Mouse (Mus musculus): ENCODE data around the gene Ddx3y. TPM values are rescaled to one million over a fixed set of nuclear protein-coding genes. Genes with fewer than 3 reads are reported as not detected.
A peak's percentile ranks its signal among the peaks of the same experiment; 100 is the strongest.

Gene Ddx3y
- polyA plus RNA-seq (2016; fragmentation: Nextera tagmentation; extraction: Ambion mirVana): 13.8 and 22.4 TPM in 2 replicates

GRCm38 (mm10) chrY:1286171-1286795, at the start of gene Ddx3y:
Gene Ddx3y, minus strand, starts transcription at chrY:1286629.
- Histone ChIP-seq H3K27me3 (no peaks in the 10 kb centered on the region), H3K9ac (replicated peaks) (peak within 1 kb of the TSS; percentile 31; the same call in 1 of the 2 replicates), H3K27ac (replicated peaks) (no peak within 1 kb of the TSS), H3K9me3 (no peaks in the 10 kb centered on the region), H3K4me1 (no peaks in the 10 kb centered on the region), H3K36me3 (no peaks in the 10 kb centered on the region), H3K4me2 (replicated peaks) (peak within 1 kb of the TSS; percentile 39), H3K4me3 (peak within 1 kb of the TSS; percentile 42)
- peak; percentile 89 for ATAC-seq (ENCODE audit: low FRiP score, low read depth)
- WGBS: 3% methylated on average over 28 of the region's 31 CpGs

- Histone ChIP-seq H3K36me3 (no peaks in the 10 kb centered on the region), H3K4me2 (replicated peaks) (no peak overlapping the region), H3K27ac (replicated peaks) (no peak overlapping the region), H3K9ac (replicated peaks) (no peak overlapping the region), H3K27me3 (no peaks in the 10 kb centered on the region), H3K4me3 (no peak overlapping the region), H3K4me1 (no peaks in the 10 kb centered on the region), H3K9me3 (no peaks in the 10 kb centered on the region)
- no peak for ATAC-seq (ENCODE audit: low FRiP score, low read depth)
These were observed 7.3 kb upstream of the Ddx3y start for GRCm38 (mm10) chrY:1293708-1294107.

GRCm38 (mm10) chrY:1285735-1286134, 694 bp downstream of the Ddx3y start:
- H3K4me2 ChIP-seq (replicated peaks): peak overlapping the region; percentile 39
- no peaks in the 10 kb centered on the region for H3K36me3 ChIP-seq
- 0 out of 2 replicates have a peak, but pooled peaks have one; percentile 34 for ATAC-seq (ENCODE audit: low FRiP score, low read depth)
- 3% methylated on average over 11 of the region's 12 CpGs for WGBS
- peak overlapping the region; percentile 31; the same call in 1 of the 2 replicates for H3K9ac ChIP-seq (replicated peaks)
- H3K4me1 ChIP-seq: no peaks in the 10 kb centered on the region
- H3K9me3 ChIP-seq: no peaks in the 10 kb centered on the region
- no peak overlapping the region for H3K27ac ChIP-seq (replicated peaks)
- H3K4me3 ChIP-seq: peak overlapping the region; percentile 42
- H3K27me3 ChIP-seq: no peaks in the 10 kb centered on the region

GRCm38 (mm10) chrY:1246117-1246516, 40.3 kb downstream of the Ddx3y start:
- Histone ChIP-seq H3K27me3 (no peaks in the 10 kb centered on the region), H3K4me3 (no peak overlapping the region), H3K36me3 (no peaks in the 10 kb centered on the region), H3K4me2 (replicated peaks) (no peak overlapping the region; the same call in 1 of the 2 replicates), H3K9me3 (no peaks in the 10 kb centered on the region), H3K4me1 (no peaks in the 10 kb centered on the region), H3K27ac (replicated peaks) (no peak overlapping the region), H3K9ac (replicated peaks) (no peak overlapping the region)
- WGBS: 52% methylated on average over 4 of the region's 6 CpGs
- ATAC-seq (ENCODE audit: low FRiP score, low read depth): no peak

GRCm38 (mm10) chrY:1245426-1245863, 41.0 kb downstream of the Ddx3y start, which contains the start of gene Uty:
Gene Uty, minus strand, starts transcription at chrY:1245759.
- H3K27ac ChIP-seq (replicated peaks): peak within 1 kb of the TSS; percentile 61
- peak within 1 kb of the TSS; percentile 42 for H3K4me2 ChIP-seq (replicated peaks)
- peak within 1 kb of the TSS; percentile 31; the same call in 1 of the 2 replicates for H3K9ac ChIP-seq (replicated peaks)
- no peaks in the 10 kb centered on the region for H3K36me3 ChIP-seq
- H3K9me3 ChIP-seq: no peaks in the 10 kb centered on the region
- peak within 1 kb of the TSS; percentile 43 for H3K4me3 ChIP-seq
- peak; percentile 95 for ATAC-seq (ENCODE audit: low FRiP score, low read depth)
- no peaks in the 10 kb centered on the region for H3K4me1 ChIP-seq
- no peaks in the 10 kb centered on the region for H3K27me3 ChIP-seq
- WGBS: 0% methylated on average over 16 of the region's 21 CpGs

- Histone ChIP-seq H3K4me3 (peak overlapping the region; percentile 43), H3K9me3 (no peaks in the 10 kb centered on the region), H3K36me3 (no peaks in the 10 kb centered on the region), H3K4me2 (replicated peaks) (peak overlapping the region; percentile 42), H3K4me1 (no peaks in the 10 kb centered on the region), H3K27me3 (no peaks in the 10 kb centered on the region), H3K27ac (replicated peaks) (peak overlapping the region; percentile 61), H3K9ac (replicated peaks) (peak overlapping the region; percentile 31; the same call in 1 of the 2 replicates)
- 2% methylated on average over 9 of the region's 9 CpGs for WGBS
- ATAC-seq (ENCODE audit: low FRiP score, low read depth): no peak
These were observed 41.5 kb downstream of the Ddx3y start for GRCm38 (mm10) chrY:1244940-1245339.

GRCm38 (mm10) chrY:1244421-1244820, 42.0 kb downstream of the Ddx3y start:
- ATAC-seq (ENCODE audit: low FRiP score, low read depth): no peak
- H3K9me3 ChIP-seq: no peaks in the 10 kb centered on the region
- no peaks in the 10 kb centered on the region for H3K36me3 ChIP-seq
- H3K4me3 ChIP-seq: peak overlapping the region; percentile 43
- 43% methylated on average over 3 of the region's 5 CpGs for WGBS
- peak overlapping the region; percentile 42 for H3K4me2 ChIP-seq (replicated peaks)
- no peaks in the 10 kb centered on the region for H3K4me1 ChIP-seq
- no peak overlapping the region for H3K9ac ChIP-seq (replicated peaks)
- no peak overlapping the region for H3K27ac ChIP-seq (replicated peaks)
- no peaks in the 10 kb centered on the region for H3K27me3 ChIP-seq

GRCm38 (mm10) chrY:1220001-1220400, 66.4 kb downstream of the Ddx3y start:
- ATAC-seq (ENCODE audit: low FRiP score, low read depth): no peak
- Histone ChIP-seq H3K4me1 (no peaks in the 10 kb centered on the region), H3K27ac (replicated peaks) (no peak overlapping the region), H3K36me3 (no peaks in the 10 kb centered on the region), H3K4me2 (replicated peaks) (no peak overlapping the region), H3K4me3 (no peak overlapping the region), H3K9me3 (no peaks in the 10 kb centered on the region), H3K27me3 (no peaks in the 10 kb centered on the region), H3K9ac (replicated peaks) (no peak overlapping the region)
- 85% methylated on average over 5 of the region's 7 CpGs for WGBS

Other genes starting within 250 kb of the Ddx3y start
- gene Uty, start 40.9 kb downstream of the Ddx3y start, polyA plus RNA-seq (2016; fragmentation: Nextera tagmentation; extraction: Ambion mirVana): 12.1 and 19.3 TPM in 2 replicates
- gene Usp9y, start 173.2 kb upstream of the Ddx3y start, polyA plus RNA-seq (2016; fragmentation: Nextera tagmentation; extraction: Ambion mirVana): not detected in 2 replicates

Measured in midbrain, embryonic 12.5 days (tissue).